Mouse (Mus musculus): Measurements from ENCODE around the gene Asb13.

- TF ChIP-seq CTCF (conservative IDR thresholded peaks at IDR 0.05; ENCODE audit: low read length) (peak; percentile 14; the same call in 1 of the 2 replicates), POU5F1 (IDR thresholded peaks at IDR 0.05; ENCODE audit: borderline replicate concordance, low read length) (no peak)
These were observed 43.0 kb upstream of the Asb13 start for GRCm38 (mm10) chr13:3590789-3591188.

Data from E14TG2a.4 (cell line).